Mouse (Mus musculus) olfactory bulb, adult 2 months (tissue): Measurements from ENCODE around the gene Ryr2. TPM values are rescaled to one million over a fixed set of nuclear protein-coding genes. Genes with fewer than 3 reads are reported as not detected.
A peak's percentile ranks its signal among the peaks of the same experiment; 100 is the strongest.

Experiments
- H3K27ac ChIP-seq: fragments of 200-500 bp; 2 replicates; pipeline ENCODE4 v1.5.1; 2012; ENCODE audit warnings: low read depth, low read length; ENCODE audit not compliant: insufficient read depth
- H3K4me1 ChIP-seq: fragments of 200-500 bp; 2 replicates; pipeline ENCODE4 v1.6.1; 2012; ENCODE audit warnings: low read length; ENCODE audit not compliant: control insufficient read depth, insufficient read depth
- H3K4me3 ChIP-seq: fragments of 200-500 bp; 2 replicates; pipeline ENCODE4 v1.5.1; 2012; ENCODE audit warnings: mild to moderate bottlenecking, low read depth, low read length, moderate library complexity; ENCODE audit not compliant: insufficient read depth
- CTCF ChIP-seq: fragments of 200-500 bp; IDR thresholded peaks from 2 replicates; pipeline ENCODE4 v1.5.1; 2012; ENCODE audit warnings: low read depth, mild to moderate bottlenecking, low read length, moderate library complexity; ENCODE audit not compliant: insufficient read depth
- POLR2A ChIP-seq: fragments of 200-500 bp; IDR thresholded peaks from 2 replicates; pipeline ENCODE4 v1.6.1; 2012; ENCODE audit warnings: mild to moderate bottlenecking, low read depth, low read length, moderate library complexity; ENCODE audit not compliant: insufficient read depth
- WGBS: fragments of 180-500 bp; shearing (Covaris S2); methylation state at CpG from one replicate; pipeline ENCODE4 v1.1.7; 2018; 5-methylcytosine and 5-hydroxymethylcytosine counted together
- polyA plus RNA-seq: library from polyadenylated mRNA; stranded (reverse); fragments of >200 nt; gene quantifications from 2 replicates; pipeline ENCODE4 v1.2.4, GENCODE M21; 2012; ENCODE audit warnings: low replicate concordance; ENCODE audit not compliant: missing spikeins, insufficient read depth, insufficient read length

The Ryr2 gene
- polyA plus RNA-seq, 1 experiment: 196 TPM

- WGBS: 89% methylated on average over 3 of the region's 3 CpGs
- Histone ChIP-seq H3K4me1 (peaks cover 23% of the 10 kb centered on the region), H3K4me3 (no peak overlapping the region), H3K27ac (no peak overlapping the region)
- TF ChIP-seq POLR2A: no peak
- no peak for TF ChIP-seq CTCF
Observed at GRCm38 (mm10) chr13:12099446-12099845, 7.3 kb downstream of the Ryr2 start.

- H3K4me1 ChIP-seq: peaks cover 25% of the 10 kb centered on the region
- H3K4me3 ChIP-seq: no peak overlapping the region
- TF ChIP-seq CTCF (no peak), POLR2A (no peak)
- H3K27ac ChIP-seq: no peak overlapping the region
- 90% methylated on average over 1 of the region's 1 CpGs for WGBS
Observed at GRCm38 (mm10) chr13:12098981-12099380, 7.8 kb downstream of the Ryr2 start.

GRCm38 (mm10) chr13:12096382-12096932 is 10.3 kb downstream of the Ryr2 start:
- H3K27ac ChIP-seq: no peak overlapping the region
- H3K4me3 ChIP-seq: no peak overlapping the region
- WGBS: 65% methylated on average over 3 of the region's 3 CpGs
- no peak for TF ChIP-seq CTCF
- no peak for TF ChIP-seq POLR2A
- peaks cover 32% of the 10 kb centered on the region for H3K4me1 ChIP-seq

- no peak overlapping the region for H3K27ac ChIP-seq
- H3K4me1 ChIP-seq: peaks cover 31% of the 10 kb centered on the region
Observed at GRCm38 (mm10) chr13:12094569-12094968, 12.2 kb downstream of the Ryr2 start.

GRCm38 (mm10) chr13:12093146-12093545 is 13.6 kb downstream of the Ryr2 start:
- WGBS: 93% methylated on average over 5 of the region's 5 CpGs

More at GRCm38 (mm10) chr13:12094569-12094968, 12.2 kb downstream of the Ryr2 start:
- 77% methylated on average over 7 of the region's 7 CpGs for WGBS
- TF ChIP-seq POLR2A (no peak), CTCF (no peak)
- H3K4me3 ChIP-seq: no peak overlapping the region

GRCm38 (mm10) chr13:12092379-12093107 is 14.2 kb downstream of the Ryr2 start:
- WGBS: 84% methylated on average over 11 of the region's 11 CpGs
- Histone ChIP-seq H3K4me3 (no peak overlapping the region), H3K4me1 (peaks cover 27% of the 10 kb centered on the region), H3K27ac (0 out of 2 replicates have a peak overlapping the region, but pooled peaks have one; percentile 6)
- TF ChIP-seq POLR2A (no peak), CTCF (no peak)

More at GRCm38 (mm10) chr13:12093146-12093545, 13.6 kb downstream of the Ryr2 start:
- Histone ChIP-seq H3K4me3 (no peak overlapping the region), H3K4me1 (peaks cover 28% of the 10 kb centered on the region), H3K27ac (no peak overlapping the region)
- TF ChIP-seq CTCF: no peak
- no peak for TF ChIP-seq POLR2A

- TF ChIP-seq CTCF: no peak
- TF ChIP-seq POLR2A: no peak
- Histone ChIP-seq H3K4me1 (peaks cover 11% of the 10 kb centered on the region; the same call in 1 of the 2 replicates), H3K27ac (no peak overlapping the region), H3K4me3 (no peak overlapping the region)
- WGBS: 80% methylated on average over 2 of the region's 2 CpGs
Observed at GRCm38 (mm10) chr13:12084112-12084475, 22.7 kb downstream of the Ryr2 start.

- WGBS: 40% methylated on average over 10 of the region's 10 CpGs
- H3K27ac ChIP-seq: no peak overlapping the region
- peaks cover 11% of the 10 kb centered on the region; the same call in 1 of the 2 replicates for H3K4me1 ChIP-seq
- no peak overlapping the region for H3K4me3 ChIP-seq
- TF ChIP-seq POLR2A (no peak), CTCF (no peak)
Observed at GRCm38 (mm10) chr13:12083443-12084111, 23.2 kb downstream of the Ryr2 start.

- Histone ChIP-seq H3K27ac (no peak overlapping the region), H3K4me3 (no peak overlapping the region), H3K4me1 (peaks cover 11% of the 10 kb centered on the region; the same call in 1 of the 2 replicates)
- TF ChIP-seq POLR2A (no peak), CTCF (no peak)
- WGBS: 58% methylated on average over 4 of the region's 4 CpGs
Observed at GRCm38 (mm10) chr13:12080590-12080989, 26.2 kb downstream of the Ryr2 start.
